Mouse (Mus musculus) liver, adult (tissue): ENCODE results near the gene Calcoco2.

Experiments
- GATA4 ChIP-seq: IDR thresholded peaks from 2 replicates; pipeline ENCODE4 v1.6.1; 2014; ENCODE audit warnings: mild to moderate bottlenecking, low read length; ENCODE audit not compliant: insufficient replicate concordance

The Calcoco2 gene

DNA sequence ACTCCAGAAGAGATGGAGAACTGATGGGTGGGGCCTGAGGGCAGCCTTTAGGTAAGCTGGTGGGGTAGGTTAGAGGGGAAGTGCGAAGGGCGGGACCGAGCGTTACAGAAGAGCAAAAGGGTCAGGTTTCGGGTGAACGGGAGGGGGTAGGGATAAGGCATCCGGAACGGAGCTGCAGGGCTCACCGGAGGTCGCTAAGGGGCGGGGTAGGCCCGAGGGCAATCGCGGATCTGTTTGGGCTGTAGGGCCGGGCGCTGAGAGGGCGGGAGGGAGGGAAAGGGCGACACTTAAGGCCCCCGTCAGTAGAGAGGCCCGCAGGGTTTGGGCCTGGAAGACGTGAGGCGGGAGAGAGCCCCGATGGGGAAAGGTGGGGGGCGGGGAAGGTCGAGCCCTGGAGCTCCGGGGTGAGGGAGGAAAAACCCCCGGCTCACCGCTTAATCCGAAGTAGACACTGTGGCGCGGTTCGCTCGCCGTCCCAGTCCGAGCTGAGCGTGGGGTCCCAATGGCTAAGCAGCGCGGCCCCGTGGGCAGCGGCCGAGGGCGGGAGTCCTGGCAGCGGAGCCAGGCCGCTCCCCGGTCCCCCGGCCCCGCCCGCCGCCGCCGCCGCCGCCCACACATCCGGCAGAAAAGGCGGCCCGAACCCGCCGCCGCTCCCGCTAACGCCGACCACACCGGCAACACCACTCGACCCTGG is 47.1 kb downstream of the Calcoco2 start:
- no peak for TF ChIP-seq GATA4

DNA sequence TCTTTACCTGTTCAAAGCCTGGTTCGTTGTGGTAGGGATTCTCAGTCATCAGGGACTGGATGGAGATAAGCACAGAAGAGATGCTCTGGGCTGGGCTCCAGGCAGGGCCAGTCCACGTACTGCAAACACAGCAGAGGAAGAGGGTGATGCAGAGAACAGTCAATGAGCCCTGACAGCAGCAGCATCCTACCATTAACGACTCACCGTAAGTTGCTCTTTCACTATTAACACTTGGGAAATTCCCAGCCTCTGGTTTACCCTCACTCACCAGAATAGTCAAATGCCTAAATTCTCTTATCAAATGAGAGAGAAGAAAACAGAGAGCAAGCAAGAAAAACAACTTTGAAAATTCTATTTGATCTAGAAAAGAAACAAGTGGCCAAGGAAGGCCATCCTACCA is 53.5 kb downstream of the Calcoco2 start:
- TF ChIP-seq GATA4 = no peak

DNA sequence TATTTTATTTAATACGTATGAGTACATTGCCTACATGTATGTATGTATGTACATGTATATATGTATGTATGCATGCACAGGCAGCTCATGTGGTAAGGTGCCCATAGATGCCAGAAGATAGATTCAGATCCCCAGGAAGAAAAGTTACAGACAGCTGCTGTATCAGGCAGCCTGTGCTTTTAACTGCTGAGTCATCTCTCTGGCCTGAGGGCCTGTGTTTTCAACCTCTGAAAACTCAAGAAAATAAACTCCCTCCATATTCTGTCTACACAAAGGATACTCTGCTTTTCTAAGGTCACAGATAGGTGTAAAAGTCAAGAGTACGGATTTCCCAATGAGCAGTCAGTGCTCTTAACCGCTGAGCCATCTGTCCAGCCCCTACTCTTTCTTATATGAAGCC is 60.9 kb downstream of the Calcoco2 start:
- TF ChIP-seq GATA4 = no peak

DNA sequence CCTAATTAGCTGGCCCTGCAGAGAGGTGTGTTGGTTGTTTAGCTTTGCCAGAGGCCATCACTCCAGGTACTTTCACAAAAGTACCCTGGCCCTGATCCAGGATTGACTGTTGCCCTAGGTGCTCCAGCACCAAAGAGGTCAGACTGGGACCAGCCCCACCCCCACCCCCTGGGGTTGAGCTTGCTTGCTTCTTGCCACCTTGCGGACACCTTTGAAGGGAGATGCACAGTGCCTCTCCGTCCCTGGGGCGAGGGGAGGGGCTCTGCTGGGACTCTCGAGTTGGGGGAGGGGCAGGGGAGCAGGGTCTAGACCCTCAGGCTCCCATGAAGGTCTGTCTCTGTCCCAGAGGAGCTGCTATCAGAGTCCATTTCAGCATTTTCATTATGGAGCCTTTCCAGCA is 61.8 kb downstream of the Calcoco2 start:
- no peak for TF ChIP-seq GATA4
